Mouse (Mus musculus) neural tube, embryonic 14.5 days (tissue): ENCODE measurements at regions not wholly inside any gene's neighbourhood (a gene's known extent, or its start where the extent isn't known, plus 50 kb on each side); places are given as distances from the start of the nearest gene placed in this dataset.

Source experiments
- ATAC-seq: fragments of 200-750 bp; cut with Nextera tagmentation; 2 replicates; pipeline ENCODE4 v1.8.0; 2017; ENCODE audit warnings: low read depth, mild to moderate bottlenecking, moderate TSS enrichment, moderate library complexity
- H3K27ac ChIP-seq: fragments of 300-500 bp; sonication (generic); 2 replicates; pipeline ENCODE4 v1.5.1; 2014; ENCODE audit warnings: low read depth, mild to moderate bottlenecking, control low read depth, low read length, moderate library complexity, mixed read lengths
- H3K27me3 ChIP-seq: fragments of 300-500 bp; sonication (generic); 2 replicates; pipeline ENCODE4 v1.6.1; 2014; ENCODE audit warnings: low read length; ENCODE audit not compliant: control insufficient read depth, insufficient read depth
- H3K36me3 ChIP-seq: fragments of 300-500 bp; sonication (generic); 2 replicates; pipeline ENCODE4 v1.6.1; 2014; ENCODE audit warnings: low read length, mixed read lengths; ENCODE audit not compliant: control insufficient read depth, insufficient read depth
- H3K4me1 ChIP-seq: fragments of 300-500 bp; sonication (generic); 2 replicates; pipeline ENCODE4 v1.6.1; 2014; ENCODE audit warnings: low read length; ENCODE audit not compliant: control insufficient read depth, insufficient read depth
- H3K4me2 ChIP-seq: fragments of 300-500 bp; sonication (generic); 2 replicates; pipeline ENCODE4 v1.6.1; 2014; ENCODE audit warnings: mild to moderate bottlenecking, low read depth, low read length, control low read depth
- H3K4me3 ChIP-seq: fragments of 300-500 bp; sonication (generic); 2 replicates; pipeline ENCODE4 v1.5.1; 2014; ENCODE audit warnings: low read depth, low read length, control low read depth, mixed read lengths
- H3K9ac ChIP-seq: fragments of 300-500 bp; sonication (generic); replicated peaks from 2 replicates; pipeline ENCODE4 v1.6.1; 2014; ENCODE audit warnings: low read depth, mild to moderate bottlenecking, control low read depth, low read length, mixed read lengths
- H3K9me3 ChIP-seq: fragments of 300-500 bp; sonication (generic); 2 replicates; pipeline ENCODE4 v1.6.1; 2016; ENCODE audit warnings: low read length; ENCODE audit not compliant: control insufficient read depth
- WGBS: fragments of 180-500 bp; shearing (Covaris S2); extraction: QIAGEN DNeasy Blood & Tissue Kit; methylation state at CpG from one replicate; pipeline ENCODE4 v1.1.7; 2014; 5-methylcytosine and 5-hydroxymethylcytosine counted together

DNA sequence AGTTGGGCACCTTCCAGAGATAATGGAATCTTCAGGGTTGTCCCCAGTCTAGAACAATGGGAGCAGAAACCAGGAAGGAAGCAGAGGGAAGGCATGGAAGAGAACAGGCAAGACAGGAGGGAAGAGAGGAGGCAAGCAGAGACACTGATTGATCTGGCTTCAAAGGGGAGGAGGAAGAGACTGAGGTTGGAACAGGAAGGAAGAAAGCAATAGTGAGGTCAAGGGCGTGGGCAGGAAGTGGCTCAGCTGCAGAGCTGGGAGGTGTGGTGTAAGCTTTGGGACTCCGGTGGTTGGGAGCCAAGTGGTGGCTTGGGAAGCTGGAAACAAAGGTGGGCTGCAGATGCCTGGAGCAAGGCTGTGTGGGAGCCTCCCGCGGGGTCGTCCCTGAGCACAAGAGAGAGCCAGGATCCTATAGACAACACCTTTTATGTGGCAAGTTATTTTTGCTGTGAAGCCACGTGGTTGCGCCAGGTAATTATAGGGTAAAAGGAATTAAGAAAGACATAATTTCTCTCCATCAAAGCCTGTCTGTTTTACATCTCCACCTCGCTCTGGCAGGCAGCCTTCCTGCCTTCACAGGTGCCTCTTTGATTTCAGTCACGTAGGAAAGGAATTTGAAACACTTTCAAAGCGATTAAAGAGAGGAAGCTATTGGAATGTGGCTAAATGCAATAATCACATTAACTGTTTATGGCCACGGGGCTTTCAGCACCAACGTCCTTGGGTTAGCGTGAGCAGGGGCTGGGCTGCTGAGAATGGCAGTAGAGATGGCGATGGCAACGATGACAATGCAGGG lies 237.3 kb upstream of the Wscd1 start:
- H3K27me3 ChIP-seq: no peaks in the 10 kb centered on the region
- no peaks in the 10 kb centered on the region for H3K4me1 ChIP-seq
- H3K9ac ChIP-seq: no peak overlapping the region
- WGBS: 64% methylated on average over 15 of the region's 15 CpGs
- H3K9me3 ChIP-seq: no peaks in the 10 kb centered on the region
- H3K4me2 ChIP-seq: no peak overlapping the region
- ATAC-seq: no peak
- no peak overlapping the region for H3K4me3 ChIP-seq
- no peaks in the 10 kb centered on the region for H3K36me3 ChIP-seq
- no peak overlapping the region for H3K27ac ChIP-seq

DNA sequence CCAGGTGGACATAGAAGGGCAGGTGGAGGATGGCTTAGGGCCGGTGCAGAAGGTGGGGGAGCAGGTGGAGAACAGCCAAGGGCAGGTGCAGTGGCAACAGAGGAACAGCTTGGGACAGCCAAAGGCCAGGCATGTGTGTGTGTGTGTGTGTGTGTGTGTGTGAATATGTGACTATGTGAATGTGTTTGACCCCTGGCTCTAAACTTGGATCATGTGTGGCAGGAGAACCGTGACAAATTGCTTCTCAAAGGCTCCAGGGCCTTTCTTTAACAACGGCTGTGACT lies 236.7 kb upstream of the Wscd1 start:
- no peak overlapping the region for H3K27ac ChIP-seq
- H3K27me3 ChIP-seq: no peaks in the 10 kb centered on the region
- no peaks in the 10 kb centered on the region for H3K4me1 ChIP-seq
- H3K9ac ChIP-seq: no peak overlapping the region
- ATAC-seq: no peak
- H3K9me3 ChIP-seq: no peaks in the 10 kb centered on the region
- no peaks in the 10 kb centered on the region for H3K36me3 ChIP-seq
- 52% methylated on average over 3 of the region's 3 CpGs for WGBS
- no peak overlapping the region for H3K4me2 ChIP-seq
- no peak overlapping the region for H3K4me3 ChIP-seq

DNA sequence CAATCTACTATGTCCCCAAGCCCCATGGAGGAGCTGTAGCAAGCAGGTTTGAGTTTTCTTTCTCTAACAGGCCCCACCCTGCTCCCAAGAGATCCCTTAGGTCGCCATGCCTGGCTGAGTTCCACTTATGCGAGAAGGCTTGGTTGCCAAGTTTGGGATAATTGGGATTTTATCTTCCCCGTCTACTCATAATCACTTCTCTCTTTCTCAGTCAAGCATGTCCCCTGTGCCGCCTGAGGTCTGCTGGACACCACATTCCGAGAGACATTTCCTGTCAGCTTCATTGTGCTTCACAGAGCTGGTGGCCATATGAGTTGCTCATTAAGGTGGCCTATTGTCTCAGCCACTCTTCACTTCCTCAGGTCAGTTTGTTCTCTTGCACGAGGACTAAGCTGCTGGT lies 234.5 kb upstream of the Wscd1 start:
- Histone ChIP-seq H3K9ac (no peak overlapping the region), H3K27ac (no peak overlapping the region), H3K4me1 (no peaks in the 10 kb centered on the region), H3K4me2 (no peak overlapping the region), H3K4me3 (no peak overlapping the region), H3K27me3 (no peaks in the 10 kb centered on the region), H3K36me3 (no peaks in the 10 kb centered on the region), H3K9me3 (no peaks in the 10 kb centered on the region)
- 35% methylated on average over 6 of the region's 6 CpGs for WGBS
- ATAC-seq: no peak

DNA sequence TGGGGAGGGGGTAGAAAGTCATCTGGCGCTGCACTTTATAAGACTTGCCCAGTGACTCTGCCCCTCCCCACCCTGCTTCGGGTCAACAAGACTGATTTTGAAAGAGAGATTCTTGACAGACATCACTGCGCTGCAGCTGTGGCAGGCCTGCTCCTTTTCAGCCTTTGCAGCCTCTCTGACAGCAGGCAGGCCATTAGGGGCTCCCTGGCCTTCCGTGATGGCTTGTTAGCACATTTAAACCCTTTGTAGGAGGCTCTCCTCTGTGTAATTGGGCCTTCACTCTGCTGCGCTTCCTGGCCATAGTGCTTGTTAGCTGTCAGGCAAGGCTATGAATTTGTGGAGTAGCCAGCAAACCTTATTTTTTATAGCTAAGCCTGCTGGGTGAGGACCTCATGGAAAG lies 232.3 kb upstream of the Wscd1 start:
- Histone ChIP-seq H3K36me3 (no peaks in the 10 kb centered on the region), H3K4me2 (no peak overlapping the region), H3K27me3 (no peaks in the 10 kb centered on the region), H3K9me3 (no peaks in the 10 kb centered on the region), H3K4me3 (no peak overlapping the region), H3K9ac (no peak overlapping the region), H3K27ac (no peak overlapping the region), H3K4me1 (no peaks in the 10 kb centered on the region)
- ATAC-seq: no peak
- WGBS: 19% methylated on average over 5 of the region's 5 CpGs

DNA sequence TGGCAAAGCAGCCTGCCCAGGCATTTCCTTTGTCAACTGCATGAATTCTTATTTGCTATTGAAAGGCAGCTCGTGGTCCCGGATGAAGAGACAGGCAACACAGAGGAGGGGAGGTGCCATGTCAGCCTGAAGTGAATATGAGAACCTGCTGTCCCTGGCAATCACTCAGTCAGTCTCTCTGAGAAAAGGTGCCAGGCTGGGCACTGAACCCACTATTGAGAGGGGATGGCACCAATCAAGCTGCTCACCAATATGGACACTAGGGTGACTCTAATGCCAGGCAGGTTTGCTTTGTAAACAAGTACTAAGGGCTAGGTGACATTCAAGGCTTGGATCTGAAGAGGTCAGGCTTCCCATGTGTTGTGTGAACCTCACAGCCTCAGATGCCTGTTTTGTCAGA lies 222.0 kb upstream of the Wscd1 start:
- Histone ChIP-seq H3K27me3 (no peaks in the 10 kb centered on the region), H3K4me1 (no peaks in the 10 kb centered on the region), H3K36me3 (no peaks in the 10 kb centered on the region), H3K4me3 (no peak overlapping the region), H3K9ac (no peak overlapping the region), H3K4me2 (no peak overlapping the region), H3K27ac (no peak overlapping the region), H3K9me3 (no peaks in the 10 kb centered on the region)
- 86% methylated on average over 2 of the region's 2 CpGs for WGBS
- ATAC-seq: no peak

DNA sequence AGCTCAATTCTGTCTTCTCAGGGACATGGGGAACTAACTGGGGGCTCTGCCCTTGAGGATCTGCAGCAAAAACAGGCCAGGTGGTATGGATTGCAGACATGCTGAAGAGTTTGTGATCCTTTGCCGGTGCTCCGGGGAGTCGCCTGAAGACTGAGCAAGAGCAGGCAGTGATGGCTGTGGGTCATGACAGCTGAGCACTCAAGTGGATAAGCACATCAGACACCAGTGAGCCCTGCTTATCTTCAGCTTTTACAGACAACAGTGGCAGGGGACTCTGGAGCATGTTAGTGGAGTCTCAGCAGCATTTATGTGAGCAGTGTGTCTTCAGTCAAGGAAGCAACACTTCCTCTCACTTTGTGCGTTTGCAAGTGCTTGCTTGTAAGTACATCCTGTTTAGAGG lies 221.1 kb upstream of the Wscd1 start:
- H3K4me1 ChIP-seq: no peaks in the 10 kb centered on the region
- H3K27ac ChIP-seq: no peak overlapping the region
- WGBS: 96% methylated on average over 4 of the region's 4 CpGs
- no peak for ATAC-seq
- no peaks in the 10 kb centered on the region for H3K27me3 ChIP-seq
- H3K36me3 ChIP-seq: no peaks in the 10 kb centered on the region
- H3K9ac ChIP-seq: no peak overlapping the region
- no peaks in the 10 kb centered on the region for H3K9me3 ChIP-seq
- H3K4me2 ChIP-seq: no peak overlapping the region
- no peak overlapping the region for H3K4me3 ChIP-seq

DNA sequence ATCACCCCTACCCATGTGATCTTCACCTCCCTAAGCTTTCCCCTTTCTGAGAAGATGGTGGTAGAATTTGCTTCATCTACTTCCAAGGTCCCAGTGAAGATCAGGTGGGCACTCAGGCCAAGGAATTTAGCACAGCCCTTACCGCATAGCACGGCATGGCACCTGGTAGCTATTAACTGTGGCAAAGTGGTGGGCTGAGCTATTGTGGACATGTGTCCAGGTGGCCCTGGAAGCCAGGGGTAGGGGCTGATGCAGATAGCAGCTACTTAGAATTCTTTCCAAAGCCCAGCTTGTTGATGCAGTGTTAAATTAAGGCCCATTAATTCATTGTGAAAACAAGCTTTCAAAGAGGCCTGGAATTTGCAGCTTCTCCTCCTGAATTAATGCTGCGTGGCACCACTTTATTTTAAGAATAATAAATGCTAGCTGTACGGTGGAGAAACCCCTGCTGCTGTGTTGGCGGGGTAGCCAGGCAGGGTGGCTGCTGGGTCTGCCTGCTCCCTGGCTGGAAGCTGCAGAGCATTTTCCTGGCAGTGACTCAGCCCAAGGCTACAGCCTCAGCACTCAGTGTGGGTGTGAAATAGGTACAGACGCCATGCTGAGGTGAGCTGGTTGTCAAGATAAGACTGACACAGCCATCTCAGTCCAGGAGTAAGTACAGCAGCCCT lies 208.4 kb upstream of the Wscd1 start:
- H3K9me3 ChIP-seq: no peaks in the 10 kb centered on the region
- ATAC-seq: peak; percentile 41; the same call in 1 of the 2 replicates
- H3K27ac ChIP-seq: no peak overlapping the region

DNA sequence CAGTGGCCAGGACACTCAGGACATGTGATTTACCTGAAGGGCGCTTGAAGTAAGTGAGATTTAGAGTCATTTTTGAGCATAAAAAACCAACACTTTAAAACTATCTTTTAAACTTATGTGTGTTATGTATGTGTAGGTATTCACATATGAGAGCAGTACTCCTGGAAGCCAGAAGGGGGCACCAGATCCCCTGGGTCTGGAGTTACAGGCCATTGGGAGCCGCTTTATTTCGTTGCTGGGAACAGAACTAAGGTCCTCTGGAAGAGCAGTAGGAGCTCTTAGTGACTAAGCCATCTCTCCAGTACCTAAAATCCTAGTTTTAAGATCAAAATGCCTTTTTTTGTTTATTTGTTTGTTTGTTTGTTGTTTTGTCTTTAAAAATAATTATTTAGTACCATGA lies 192.3 kb upstream of the Wscd1 start:
- Histone ChIP-seq H3K9ac (no peak overlapping the region), H3K27ac (no peak overlapping the region), H3K9me3 (no peaks in the 10 kb centered on the region), H3K27me3 (no peaks in the 10 kb centered on the region), H3K36me3 (no peaks in the 10 kb centered on the region), H3K4me2 (no peak overlapping the region), H3K4me1 (no peaks in the 10 kb centered on the region), H3K4me3 (no peak overlapping the region)
- ATAC-seq: no peak
- WGBS: 91% methylated on average over 3 of the region's 3 CpGs

More for the DNA sequence above, 208.4 kb upstream of the Wscd1 start:
- Histone ChIP-seq H3K9ac (no peak overlapping the region), H3K27me3 (no peaks in the 10 kb centered on the region), H3K4me1 (no peaks in the 10 kb centered on the region), H3K4me3 (no peak overlapping the region), H3K4me2 (no peak overlapping the region), H3K36me3 (no peaks in the 10 kb centered on the region)
- WGBS: 35% methylated on average over 6 of the region's 6 CpGs

DNA sequence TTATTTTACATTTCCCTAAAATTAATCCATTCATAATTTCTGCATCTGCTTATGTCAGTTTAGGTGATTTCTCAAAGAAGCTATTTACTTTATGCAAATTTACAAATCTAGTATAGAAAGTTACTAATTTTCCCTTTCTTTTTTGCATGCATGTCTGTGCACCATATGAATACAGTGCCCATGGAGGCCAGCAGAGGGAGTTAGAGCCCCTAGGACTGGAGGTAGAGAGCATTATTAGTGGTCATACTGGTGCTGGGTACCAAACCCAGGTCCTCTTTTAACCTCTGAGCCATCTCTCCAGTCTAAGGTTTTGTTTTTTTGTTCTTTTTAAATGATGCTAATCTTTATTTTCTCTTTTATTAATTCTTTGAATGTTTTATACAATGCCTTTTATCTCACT lies 184.9 kb upstream of the Wscd1 start:
- Histone ChIP-seq H3K4me2 (no peak overlapping the region), H3K9me3 (no peaks in the 10 kb centered on the region), H3K9ac (no peak overlapping the region), H3K36me3 (no peaks in the 10 kb centered on the region), H3K4me3 (no peak overlapping the region), H3K27ac (no peak overlapping the region), H3K27me3 (no peaks in the 10 kb centered on the region), H3K4me1 (no peaks in the 10 kb centered on the region)
- no peak for ATAC-seq
